Mouse (Mus musculus): ENCODE measurements around the gene Pold2. TPM values are rescaled to one million over a fixed set of nuclear protein-coding genes. Genes with fewer than 3 reads are reported as not detected.

Gene Pold2
- polyA plus RNA-seq, 1 experiment from 2014 or later, result 96.4 TPM

DNA sequence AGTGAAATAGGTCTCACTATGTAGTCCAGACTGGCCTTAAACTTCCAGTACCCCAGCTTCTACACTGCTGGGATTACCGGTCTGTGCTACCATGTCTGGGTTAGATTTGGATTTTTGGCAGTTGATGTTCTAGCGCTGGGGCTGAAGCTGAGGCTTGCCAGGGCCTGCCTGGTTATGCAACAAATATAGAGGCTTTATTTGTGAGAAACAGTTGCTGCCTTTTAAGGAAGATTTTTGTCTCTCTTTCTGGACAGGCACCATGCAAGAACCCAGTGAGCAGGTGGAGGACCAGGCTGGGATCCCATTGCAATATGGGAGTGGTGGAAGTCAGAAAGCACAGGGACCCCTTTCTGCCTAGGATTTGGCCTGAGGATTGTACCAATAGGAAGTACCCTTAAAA lies 36.3 kb downstream of the Pold2 start:
- H3K36me3 ChIP-seq, result no peaks in the 10 kb centered on the region
- 90% methylated on average over 2 of the region's 2 CpGs for WGBS
- no peak overlapping the region for H3K4me3 ChIP-seq
- no peaks in the 10 kb centered on the region for H3K27me3 ChIP-seq
- H3K27ac ChIP-seq, result no peak overlapping the region
- no peak overlapping the region for H3K9ac ChIP-seq
- no peak overlapping the region for H3K4me2 ChIP-seq
- no peak for ATAC-seq (replicated peaks; ENCODE audit: insufficient number of reproducible peaks, insufficient read depth, low FRiP score, low read depth)
- H3K9me3 ChIP-seq (replicated peaks), result no peaks in the 10 kb centered on the region
- H3K4me1 ChIP-seq (replicated peaks), result peaks cover 15% of the 10 kb centered on the region

DNA sequence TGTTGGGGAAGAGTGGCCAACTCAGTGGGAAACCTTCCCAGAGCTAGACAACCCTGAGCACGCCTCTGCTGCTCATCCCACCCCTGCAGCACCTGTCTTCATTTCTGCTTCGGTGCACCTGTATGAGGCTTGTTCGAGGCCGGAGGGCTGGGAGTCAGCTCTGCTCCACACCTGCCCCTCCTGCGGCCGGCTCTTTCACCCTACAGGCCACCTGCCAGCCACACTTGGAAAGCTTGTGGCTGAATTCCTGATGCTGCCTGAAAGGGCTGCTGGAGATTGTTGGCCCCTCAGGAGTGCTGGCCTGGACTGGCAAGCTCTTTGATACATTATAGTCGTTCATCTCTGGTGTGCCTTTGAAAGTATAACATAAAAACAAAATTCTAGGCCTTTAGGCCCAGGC lies 37.7 kb downstream of the Pold2 start:
- no peaks in the 10 kb centered on the region for H3K36me3 ChIP-seq
- no peak for ATAC-seq (replicated peaks; ENCODE audit: insufficient number of reproducible peaks, insufficient read depth, low FRiP score, low read depth)

DNA sequence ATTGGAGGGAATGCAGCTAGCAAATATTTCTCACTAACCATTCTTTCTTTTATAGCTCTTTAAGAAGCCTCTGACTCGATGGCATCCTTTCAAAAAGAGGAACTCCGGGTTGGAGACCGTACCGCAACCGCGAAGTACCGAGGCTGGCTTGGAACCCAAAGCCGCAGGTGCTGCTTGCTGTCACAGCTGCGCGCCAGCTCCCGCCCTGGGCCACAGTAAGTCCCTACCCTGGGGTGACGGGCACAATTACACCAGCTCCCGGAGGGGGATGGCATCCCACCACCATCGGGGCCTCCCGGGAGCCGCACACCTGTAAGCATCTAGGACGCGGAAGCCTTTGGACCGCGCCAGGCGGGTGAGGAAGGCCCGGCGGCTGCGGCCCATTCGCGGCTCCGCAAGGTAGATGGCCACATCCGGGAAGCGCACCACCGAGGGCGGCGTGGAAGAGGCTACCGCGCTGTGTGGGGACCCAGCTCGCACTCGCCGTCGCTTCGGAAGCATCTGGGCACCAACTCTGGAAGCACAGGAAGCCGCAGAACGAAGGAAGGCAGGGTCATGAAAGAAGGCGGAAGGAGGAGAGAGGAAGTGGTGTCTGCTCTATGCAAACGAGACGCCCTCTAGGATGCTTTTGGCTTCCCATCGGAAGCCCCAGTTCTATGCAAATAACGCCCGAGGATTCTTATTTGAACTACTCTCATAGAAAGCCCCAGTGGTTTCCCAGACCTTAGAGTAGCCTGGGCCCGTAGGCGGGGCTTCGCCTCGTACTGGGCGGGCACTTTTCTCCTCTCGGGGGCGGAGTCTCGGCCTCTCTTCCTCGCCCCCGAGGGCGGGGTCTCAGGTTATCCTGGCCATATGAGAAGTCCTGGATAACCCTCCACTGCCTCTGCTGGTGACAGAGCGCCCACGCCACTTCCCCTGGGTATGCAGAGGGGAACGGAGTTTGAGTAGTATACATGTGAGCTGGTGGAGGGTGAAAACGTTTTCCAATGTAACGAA lies 40.5 kb downstream of the Pold2 start, which contains the start of gene Polm:
Polm (minus strand) TSS at position 766 of the 996 bp plus-strand sequence.
- peak within 1 kb of the TSS; percentile 95 for H3K4me2 ChIP-seq
- WGBS, result under 1% methylated on average over 63 of the region's 63 CpGs
- peak within 1 kb of the TSS; percentile 76 for H3K9ac ChIP-seq
- no peaks in the 10 kb centered on the region for H3K9me3 ChIP-seq (replicated peaks)
- H3K36me3 ChIP-seq, result peaks cover 11% of the 10 kb centered on the region; the same call in 1 of the 2 replicates
- peak; percentile 95 for ATAC-seq (replicated peaks; ENCODE audit: insufficient number of reproducible peaks, insufficient read depth, low FRiP score, low read depth)
- peak within 1 kb of the TSS; percentile 76 for H3K4me3 ChIP-seq
- H3K27me3 ChIP-seq, result no peaks in the 10 kb centered on the region
- H3K4me1 ChIP-seq (replicated peaks), result peaks cover 9% of the 10 kb centered on the region
- H3K27ac ChIP-seq, result peak within 1 kb of the TSS; percentile 84

More for the DNA sequence above, 37.7 kb downstream of the Pold2 start:
- Histone ChIP-seq H3K4me2 (no peak overlapping the region), H3K4me3 (no peak overlapping the region), H3K4me1 (replicated peaks) (peaks cover 9% of the 10 kb centered on the region), H3K27me3 (no peaks in the 10 kb centered on the region), H3K9ac (no peak overlapping the region), H3K27ac (no peak overlapping the region), H3K9me3 (replicated peaks) (no peaks in the 10 kb centered on the region)
- 88% methylated on average over 7 of the region's 7 CpGs for WGBS

DNA sequence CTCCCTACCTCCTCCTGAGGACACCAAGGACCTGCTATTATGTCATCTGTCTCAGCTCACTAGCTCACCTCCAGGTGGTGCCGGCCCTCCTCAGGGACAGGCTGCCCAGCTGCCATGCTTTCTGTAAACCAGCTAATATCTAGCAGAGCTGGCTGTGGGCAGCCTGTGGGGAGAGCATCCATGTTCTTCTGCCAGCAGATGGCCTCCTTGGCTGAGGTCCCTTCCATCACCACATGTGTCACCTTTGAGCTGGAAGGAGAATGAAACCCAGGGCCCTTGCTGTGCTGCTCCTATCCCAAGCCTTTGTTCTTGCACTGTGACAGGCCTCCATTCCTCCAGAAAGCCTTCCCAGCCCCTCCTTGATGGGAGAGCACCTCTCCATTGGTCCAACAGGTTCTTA lies 42.0 kb downstream of the Pold2 start:
- no peak overlapping the region for H3K4me3 ChIP-seq
- 46% methylated on average over 1 of the region's 1 CpGs for WGBS
- H3K36me3 ChIP-seq, result peaks cover 18% of the 10 kb centered on the region; the same call in 1 of the 2 replicates
- ATAC-seq (replicated peaks; ENCODE audit: insufficient number of reproducible peaks, insufficient read depth, low FRiP score, low read depth), result no peak
- H3K27ac ChIP-seq, result no peak overlapping the region
- no peaks in the 10 kb centered on the region for H3K27me3 ChIP-seq
- H3K9ac ChIP-seq, result peak overlapping the region; percentile 6; the same call in 1 of the 2 replicates
- peaks cover 12% of the 10 kb centered on the region for H3K4me1 ChIP-seq (replicated peaks)
- no peak overlapping the region for H3K4me2 ChIP-seq
- H3K9me3 ChIP-seq (replicated peaks), result no peaks in the 10 kb centered on the region

DNA sequence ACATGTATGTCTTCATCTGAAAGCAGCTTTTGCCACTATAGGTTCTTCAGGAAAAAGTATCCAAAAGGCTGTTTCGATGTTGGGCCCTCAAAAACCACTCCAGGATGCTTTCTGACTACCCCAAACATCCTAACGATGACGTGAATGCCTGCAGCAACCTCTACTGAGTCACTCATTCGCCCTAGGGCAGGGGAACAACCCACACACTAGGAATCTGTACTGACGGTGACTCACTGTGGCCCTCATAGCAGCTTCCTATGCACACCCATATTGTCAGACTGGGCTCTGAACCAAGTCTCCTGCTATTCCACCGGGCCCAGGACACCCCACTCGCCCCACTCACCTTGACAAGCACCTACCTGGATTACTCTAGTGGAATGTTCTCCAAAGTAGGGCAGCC lies 43.0 kb downstream of the Pold2 start:
- H3K4me1 ChIP-seq (replicated peaks), result peaks cover 16% of the 10 kb centered on the region
- H3K36me3 ChIP-seq, result peaks cover 18% of the 10 kb centered on the region; the same call in 1 of the 2 replicates
- H3K4me3 ChIP-seq, result no peak overlapping the region
- H3K4me2 ChIP-seq, result no peak overlapping the region
- H3K27ac ChIP-seq, result no peak overlapping the region
- ATAC-seq (replicated peaks; ENCODE audit: insufficient number of reproducible peaks, insufficient read depth, low FRiP score, low read depth), result no peak
- H3K9ac ChIP-seq, result no peak overlapping the region
- H3K27me3 ChIP-seq, result no peaks in the 10 kb centered on the region
- 84% methylated on average over 7 of the region's 7 CpGs for WGBS
- H3K9me3 ChIP-seq (replicated peaks), result no peaks in the 10 kb centered on the region

DNA sequence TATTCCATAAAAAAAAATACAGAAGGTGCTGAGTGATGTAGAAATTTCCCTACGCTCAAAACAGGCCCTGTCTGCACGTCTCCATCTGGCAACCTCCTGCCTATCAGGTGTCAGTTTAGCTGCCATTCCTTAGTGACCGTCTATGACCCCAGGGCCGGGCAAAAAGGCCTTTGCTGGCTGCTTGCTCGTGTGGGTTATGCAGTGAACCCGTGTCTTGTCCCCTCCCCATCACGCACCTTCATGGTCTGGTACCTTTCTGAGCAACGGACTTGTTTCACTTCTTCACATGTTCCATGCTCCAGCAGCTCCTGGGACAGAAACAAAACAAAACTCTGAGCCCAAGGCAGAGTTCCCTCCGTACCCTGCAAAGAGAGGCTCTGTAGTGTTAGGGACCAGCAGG lies 43.6 kb downstream of the Pold2 start:
- Histone ChIP-seq H3K4me2 (no peak overlapping the region), H3K9ac (no peak overlapping the region), H3K27ac (no peak overlapping the region), H3K27me3 (no peaks in the 10 kb centered on the region), H3K9me3 (replicated peaks) (no peaks in the 10 kb centered on the region), H3K4me1 (replicated peaks) (peaks cover 16% of the 10 kb centered on the region), H3K4me3 (no peak overlapping the region), H3K36me3 (peaks cover 18% of the 10 kb centered on the region; the same call in 1 of the 2 replicates)
- WGBS, result 75% methylated on average over 9 of the region's 9 CpGs
- ATAC-seq (replicated peaks; ENCODE audit: insufficient number of reproducible peaks, insufficient read depth, low FRiP score, low read depth), result no peak

DNA sequence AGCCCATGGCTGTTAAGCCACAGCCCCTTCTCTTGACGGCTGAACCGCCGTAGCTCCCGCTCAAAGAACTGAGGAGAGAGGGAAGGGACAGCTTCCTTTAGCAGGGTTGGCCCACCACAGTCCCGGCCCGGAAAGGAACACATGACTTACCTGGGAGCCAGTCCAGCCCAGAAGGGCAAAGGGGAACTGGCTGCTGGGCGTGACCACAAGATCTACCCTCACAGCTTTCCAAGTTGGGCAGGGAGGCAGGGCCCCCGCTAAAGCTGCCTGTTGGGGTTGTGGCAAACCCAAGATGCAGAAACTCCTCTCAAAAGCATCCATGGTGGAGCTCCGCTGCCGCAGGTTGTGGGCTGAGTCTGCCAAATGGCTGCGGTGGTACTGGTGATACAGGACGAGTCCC lies 48.8 kb downstream of the Pold2 start:
- H3K4me1 ChIP-seq (replicated peaks), result peaks cover 16% of the 10 kb centered on the region
- H3K9me3 ChIP-seq (replicated peaks), result no peaks in the 10 kb centered on the region
- peaks cover 22% of the 10 kb centered on the region; the same call in 1 of the 2 replicates for H3K36me3 ChIP-seq
- no peak overlapping the region for H3K9ac ChIP-seq
- no peak overlapping the region for H3K4me2 ChIP-seq
- H3K4me3 ChIP-seq, result no peak overlapping the region
- no peak for ATAC-seq (replicated peaks; ENCODE audit: insufficient number of reproducible peaks, insufficient read depth, low FRiP score, low read depth)
- WGBS, result 86% methylated on average over 12 of the region's 12 CpGs
- 0 out of 2 replicates have a peak overlapping the region, but pooled peaks have one; percentile 2 for H3K27ac ChIP-seq
- H3K27me3 ChIP-seq, result no peaks in the 10 kb centered on the region

DNA sequence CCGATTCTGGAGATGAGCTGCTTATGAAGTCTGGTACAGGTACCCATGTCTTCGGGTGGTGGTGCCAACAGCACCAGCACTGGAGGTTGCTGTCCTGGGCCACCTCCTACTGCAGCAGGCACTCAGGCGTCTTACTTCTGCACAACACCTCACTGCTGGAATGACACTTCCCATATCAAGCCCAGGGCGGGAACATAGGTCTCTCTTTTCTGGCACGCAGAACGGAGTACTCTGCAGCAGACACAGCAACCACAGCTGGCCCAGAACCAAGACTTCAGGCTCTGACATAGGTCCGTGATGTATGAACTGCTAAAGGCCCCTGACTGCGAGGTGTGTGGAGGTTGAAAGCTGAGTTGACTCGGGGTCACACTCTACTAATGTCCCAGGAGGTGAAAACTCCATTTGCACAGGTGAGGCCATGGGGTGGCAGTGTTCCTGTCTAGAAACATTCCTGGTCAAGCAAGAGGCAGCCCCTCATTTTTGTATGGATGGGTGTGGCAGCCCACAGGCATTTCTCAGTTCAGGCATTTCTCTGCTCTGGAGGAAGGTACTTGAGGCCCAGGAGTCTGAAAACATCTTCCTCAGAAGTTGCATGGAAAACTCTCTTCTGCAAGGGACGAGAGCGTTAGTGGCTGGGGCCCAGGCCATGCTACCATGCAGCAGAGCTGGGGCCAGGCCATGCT lies 49.4 kb downstream of the Pold2 start:
- no peaks in the 10 kb centered on the region for H3K9me3 ChIP-seq (replicated peaks)
- 67% methylated on average over 11 of the region's 11 CpGs for WGBS
- ATAC-seq (replicated peaks; ENCODE audit: insufficient number of reproducible peaks, insufficient read depth, low FRiP score, low read depth), result no peak
- H3K4me3 ChIP-seq, result no peak overlapping the region
- no peak overlapping the region for H3K9ac ChIP-seq
- peak overlapping the region; percentile 44; the same call in 1 of the 2 replicates for H3K27ac ChIP-seq
- H3K4me1 ChIP-seq (replicated peaks), result peaks cover 16% of the 10 kb centered on the region
- no peaks in the 10 kb centered on the region for H3K27me3 ChIP-seq
- H3K4me2 ChIP-seq, result no peak overlapping the region
- H3K36me3 ChIP-seq, result peaks cover 15% of the 10 kb centered on the region; the same call in 1 of the 2 replicates

DNA sequence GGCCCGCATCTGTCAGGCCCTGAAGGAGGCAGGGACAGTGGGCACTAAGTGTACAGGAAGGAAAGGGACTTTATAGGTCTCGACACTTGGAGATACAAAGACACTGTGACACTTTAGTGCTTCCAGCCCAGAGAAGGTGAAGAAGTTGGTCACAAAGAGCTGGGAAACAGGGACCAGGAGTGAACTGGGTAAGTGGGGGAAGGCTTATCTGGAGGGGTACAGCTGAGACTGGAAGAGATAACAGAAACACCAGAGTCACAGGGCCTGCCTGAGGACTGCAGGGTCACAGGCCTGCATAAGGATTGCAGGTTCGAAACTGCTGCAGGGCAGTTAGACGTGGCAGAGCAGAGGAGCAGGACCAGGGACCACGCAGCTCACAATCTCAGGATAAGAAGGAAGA lies 50.2 kb downstream of the Pold2 start:
- Histone ChIP-seq H3K4me3 (no peak overlapping the region), H3K4me2 (no peak overlapping the region), H3K27me3 (no peaks in the 10 kb centered on the region), H3K36me3 (peaks cover 11% of the 10 kb centered on the region; the same call in 1 of the 2 replicates), H3K4me1 (replicated peaks) (peaks cover 16% of the 10 kb centered on the region), H3K9me3 (replicated peaks) (no peaks in the 10 kb centered on the region), H3K27ac (0 out of 2 replicates have a peak overlapping the region, but pooled peaks have one; percentile 44), H3K9ac (no peak overlapping the region)
- ATAC-seq (replicated peaks; ENCODE audit: insufficient number of reproducible peaks, insufficient read depth, low FRiP score, low read depth), result no peak
- 81% methylated on average over 5 of the region's 5 CpGs for WGBS

DNA sequence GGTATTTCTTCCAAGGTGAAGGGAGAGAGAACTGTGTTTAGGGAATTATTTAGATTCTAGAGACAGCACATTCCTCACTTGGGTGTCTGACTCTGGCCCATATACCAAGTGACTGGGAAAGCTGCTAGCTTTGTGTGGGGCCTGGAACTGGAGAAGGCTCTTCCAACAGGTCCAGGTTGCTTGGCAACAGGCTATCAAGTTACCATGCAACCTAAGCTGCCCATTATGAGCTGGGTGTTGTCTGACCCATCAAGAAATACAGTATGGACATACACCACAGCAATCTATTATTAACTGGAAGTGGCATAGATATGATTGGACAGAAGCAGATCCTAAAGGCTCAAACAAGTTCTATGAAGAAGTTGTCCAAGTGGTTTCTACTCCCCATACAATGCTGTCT lies 52.7 kb downstream of the Pold2 start:
- no peak overlapping the region for H3K9ac ChIP-seq
- no peak for ATAC-seq (replicated peaks; ENCODE audit: insufficient number of reproducible peaks, insufficient read depth, low FRiP score, low read depth)
- H3K4me2 ChIP-seq, result no peak overlapping the region
- H3K36me3 ChIP-seq, result peaks cover 4% of the 10 kb centered on the region; the same call in 1 of the 2 replicates
- H3K4me1 ChIP-seq (replicated peaks), result peaks cover 8% of the 10 kb centered on the region
- no peaks in the 10 kb centered on the region for H3K27me3 ChIP-seq
- H3K9me3 ChIP-seq (replicated peaks), result no peaks in the 10 kb centered on the region
- H3K27ac ChIP-seq, result no peak overlapping the region
- no peak overlapping the region for H3K4me3 ChIP-seq
